Mouse (Mus musculus) hindbrain, embryonic 10.5 days (tissue): ENCODE results near the gene Zkscan3. TPM values are rescaled to one million over a fixed set of nuclear protein-coding genes. Genes with fewer than 3 reads are reported as not detected.
A peak's percentile ranks its signal among the peaks of the same experiment; 100 is the strongest.

Source experiments
- DNase-seq: peaks from one replicate; pipeline ENCODE4 v3.0.0-alpha.2; 2017; ENCODE audit warnings: low spot score
- H3K27ac ChIP-seq: fragments of 300-500 bp; sonication (generic); 2 replicates; pipeline ENCODE4 v1.5.1; 2016; ENCODE audit warnings: mild to moderate bottlenecking, moderate library complexity
- H3K27me3 ChIP-seq: fragments of 300-500 bp; sonication (generic); 2 replicates; pipeline ENCODE4 v1.6.1; 2016; ENCODE audit warnings: mild to moderate bottlenecking; ENCODE audit not compliant: poor library complexity, insufficient read depth, severe bottlenecking
- H3K36me3 ChIP-seq: fragments of 300-500 bp; sonication (generic); 2 replicates; pipeline ENCODE4 v1.6.1; 2016; ENCODE audit warnings: mild to moderate bottlenecking, moderate library complexity
- H3K4me1 ChIP-seq: fragments of 300-500 bp; sonication (generic); replicated peaks from 2 replicates; pipeline ENCODE4 v1.6.1; 2016; ENCODE audit warnings: mild to moderate bottlenecking
- H3K4me3 ChIP-seq: fragments of 300-500 bp; sonication (generic); 2 replicates; pipeline ENCODE4 v1.5.1; 2016; ENCODE audit warnings: mild to moderate bottlenecking, moderate library complexity
- H3K9me3 ChIP-seq: fragments of 300-500 bp; sonication (generic); 2 replicates; pipeline ENCODE4 v1.6.1; 2016; ENCODE audit warnings: mild to moderate bottlenecking, moderate library complexity
- WGBS: fragments of 180-500 bp; shearing (Covaris S2); methylation state at CpG from one replicate; pipeline ENCODE4 v1.1.7; 2016; 5-methylcytosine and 5-hydroxymethylcytosine counted together
- microRNA counts: library from miRNA; unstranded; fragments of <30 nt; microRNA quantifications from one replicate; lab custom pipeline; 2017
- polyA plus RNA-seq: library from polyadenylated mRNA; unstranded; fragments of >200 nt; fragmentation: Nextera tagmentation; extraction: Ambion mirVana; gene quantifications from 2 replicates; pipeline ENCODE4 v1.2.1, GENCODE M21; 2016

Zkscan3 gene
- polyA plus RNA-seq, 1 experiment from 2014 or later: 76.8 TPM

DNA sequence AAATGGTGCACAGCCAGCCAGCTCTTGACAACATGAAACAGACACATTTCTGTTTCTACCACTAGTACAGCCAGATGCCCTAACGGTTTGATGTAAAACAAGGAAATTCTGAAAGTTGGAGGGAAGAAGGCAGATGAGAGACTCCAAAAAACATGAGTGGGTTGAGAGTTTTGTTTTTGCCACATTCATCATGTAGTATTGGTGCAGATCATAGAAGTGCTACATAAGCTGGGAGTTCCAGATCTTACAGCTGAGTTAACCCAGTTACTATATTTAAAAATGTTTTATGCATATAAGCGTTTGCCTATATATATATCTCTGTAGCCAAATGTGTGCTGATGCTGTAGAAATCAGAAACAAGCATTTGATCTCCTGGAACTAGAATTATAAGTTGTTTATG, 29.9 kb downstream of the Zkscan3 start:
- Histone ChIP-seq H3K9me3 (no peaks in the 10 kb centered on the region), H3K36me3 (peaks cover 47% of the 10 kb centered on the region), H3K4me1 (no peaks in the 10 kb centered on the region), H3K4me3 (no peak overlapping the region), H3K27me3 (no peaks in the 10 kb centered on the region), H3K27ac (no peak overlapping the region)
- DNase-seq: no peak
- WGBS: 92% methylated on average over 2 of the region's 2 CpGs

DNA sequence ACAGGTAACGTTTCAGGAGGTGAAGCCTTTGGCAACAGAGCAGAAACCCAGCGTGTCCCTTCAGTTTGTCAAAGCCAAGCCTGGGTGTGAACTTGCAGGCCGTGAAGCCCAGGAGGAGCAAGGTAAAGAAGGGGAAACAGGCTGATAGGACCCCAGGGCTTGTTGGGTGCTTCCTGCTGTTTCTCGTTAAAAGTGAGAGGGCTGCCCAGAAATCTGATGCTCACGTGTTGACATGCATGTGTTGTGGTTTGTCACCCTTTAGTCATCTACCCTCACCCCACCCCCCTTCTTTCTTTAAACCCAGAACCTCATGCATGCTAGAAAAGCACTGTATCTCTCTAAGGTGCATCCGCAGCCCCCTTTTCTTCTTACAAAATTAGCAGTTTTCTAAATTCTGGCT, 35.9 kb downstream of the Zkscan3 start:
- Histone ChIP-seq H3K4me1 (peaks cover 19% of the 10 kb centered on the region), H3K4me3 (no peak overlapping the region), H3K27ac (no peak overlapping the region), H3K27me3 (no peaks in the 10 kb centered on the region), H3K36me3 (peaks cover 69% of the 10 kb centered on the region), H3K9me3 (no peaks in the 10 kb centered on the region)
- WGBS: 67% methylated on average over 6 of the region's 6 CpGs
- no peak for DNase-seq

DNA sequence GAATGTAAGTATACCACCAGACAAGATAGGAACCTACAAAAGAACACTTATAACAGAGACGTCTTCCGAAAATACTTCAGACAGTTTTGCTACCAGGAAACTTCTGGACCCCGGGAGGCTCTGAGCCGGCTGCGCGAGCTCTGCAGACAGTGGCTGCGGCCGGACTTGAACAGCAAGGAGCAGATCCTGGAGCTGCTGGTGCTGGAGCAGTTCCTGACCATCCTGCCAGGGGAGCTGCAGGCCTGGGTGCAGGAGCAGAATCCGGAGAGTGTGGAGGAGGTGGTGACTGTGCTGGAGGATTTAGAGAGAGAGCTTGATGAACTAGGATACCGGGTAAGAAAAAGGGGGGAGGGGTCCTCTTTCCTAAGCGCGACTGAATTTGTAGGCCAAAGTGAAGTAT, 38.8 kb downstream of the Zkscan3 start:
- Histone ChIP-seq H3K27me3 (no peaks in the 10 kb centered on the region), H3K4me1 (peaks cover 19% of the 10 kb centered on the region), H3K9me3 (no peaks in the 10 kb centered on the region), H3K27ac (no peak overlapping the region), H3K36me3 (peaks cover 40% of the 10 kb centered on the region), H3K4me3 (peak overlapping the region; percentile 69)
- DNase-seq: peak; percentile 3
- WGBS: 71% methylated on average over 12 of the region's 12 CpGs

DNA sequence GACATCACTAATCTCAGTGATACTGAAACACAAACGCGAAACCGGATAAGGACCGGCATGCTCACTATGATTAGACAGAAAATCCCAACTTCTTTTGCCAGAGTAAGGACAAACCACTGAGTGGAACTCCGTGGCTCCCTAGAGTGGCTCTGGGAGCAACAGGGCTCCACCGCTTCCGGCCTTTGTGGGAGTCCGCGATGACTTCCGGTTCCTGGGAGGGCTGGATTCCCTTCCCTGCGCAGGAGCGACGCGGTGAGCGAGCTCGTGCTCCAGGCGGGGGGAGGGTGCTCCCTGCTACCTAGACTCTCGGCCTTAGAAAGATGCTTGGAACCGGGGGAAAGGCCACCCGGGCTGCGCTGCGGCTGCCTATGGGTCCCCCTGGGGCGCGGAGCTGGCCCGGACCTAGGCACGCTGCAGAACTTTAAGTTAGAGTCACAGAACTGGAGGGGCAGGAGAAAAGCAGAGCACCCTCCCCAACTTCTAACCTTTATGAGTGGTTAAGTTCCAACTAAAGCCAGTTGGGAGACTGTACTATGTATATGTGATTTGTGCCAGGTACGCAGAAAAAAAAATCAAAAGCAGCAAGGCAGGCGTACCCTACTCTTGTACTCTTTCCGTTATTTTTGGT, 39.8 kb downstream of the Zkscan3 start, which contains the start of gene Zscan12:
Zscan12 (plus strand) TSS at position 200 of the 628 bp plus-strand sequence.
- H3K9me3 ChIP-seq: no peaks in the 10 kb centered on the region
- under 1% methylated on average over 29 of the region's 29 CpGs for WGBS
- peaks cover 19% of the 10 kb centered on the region for H3K4me1 ChIP-seq
- peak within 1 kb of the TSS; percentile 69 for H3K4me3 ChIP-seq
- H3K27ac ChIP-seq: peak within 1 kb of the TSS; percentile 94
- peaks cover 30% of the 10 kb centered on the region for H3K36me3 ChIP-seq
- H3K27me3 ChIP-seq: no peaks in the 10 kb centered on the region
- DNase-seq: peak; percentile 92

DNA sequence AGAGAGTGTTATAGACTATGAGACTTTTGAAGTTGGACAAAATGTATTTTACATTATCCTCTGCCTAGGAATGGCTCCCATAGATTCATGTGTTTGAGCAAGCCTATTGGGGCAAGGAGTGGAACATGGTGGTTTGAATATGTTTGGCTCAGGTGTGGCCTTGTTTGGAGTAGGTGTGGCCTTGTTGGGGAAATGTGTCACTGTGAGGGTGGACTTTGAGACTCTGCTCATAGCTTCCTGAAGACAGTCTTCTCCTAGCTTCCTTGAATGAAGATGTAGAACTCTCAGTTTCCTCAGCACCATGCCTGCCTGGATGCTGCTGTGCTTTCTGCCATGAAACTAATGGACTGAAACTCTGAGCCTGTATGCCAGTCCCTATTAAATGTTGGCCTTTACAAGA, 52.0 kb downstream of the Zkscan3 start:
- Histone ChIP-seq H3K27me3 (no peaks in the 10 kb centered on the region), H3K4me3 (no peak overlapping the region), H3K9me3 (no peaks in the 10 kb centered on the region), H3K27ac (no peak overlapping the region), H3K36me3 (no peaks in the 10 kb centered on the region), H3K4me1 (no peaks in the 10 kb centered on the region)
- no peak for DNase-seq

DNA sequence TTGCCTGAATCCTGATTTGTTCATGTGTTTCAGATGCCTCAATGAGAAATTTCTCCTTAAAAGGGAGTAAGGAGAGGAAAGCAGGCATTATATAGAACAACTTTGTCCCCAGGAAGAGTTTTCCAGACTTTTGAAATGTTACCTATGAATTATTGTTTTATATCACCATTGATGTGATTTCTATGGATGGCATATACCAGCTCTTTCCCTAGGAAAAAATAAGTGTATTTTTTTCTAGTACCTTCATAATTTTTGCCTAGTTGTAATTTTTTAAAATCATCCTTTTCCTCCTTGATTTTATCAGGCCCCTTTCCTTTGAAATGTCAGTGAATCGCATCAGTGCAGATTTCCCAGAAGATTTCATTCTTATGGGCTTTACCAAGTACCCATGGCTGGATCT, 55.9 kb downstream of the Zkscan3 start, which contains the start of gene Olfr1367:
Olfr1367 (plus strand) TSS at position 301 of the 400 bp plus-strand sequence.
- H3K4me3 ChIP-seq: no peak within 1 kb of the TSS
- no peak within 1 kb of the TSS for H3K27ac ChIP-seq
- H3K9me3 ChIP-seq: no peaks in the 10 kb centered on the region
- 91% methylated on average over 1 of the region's 1 CpGs for WGBS
- DNase-seq: no peak
- no peaks in the 10 kb centered on the region for H3K36me3 ChIP-seq
- no peaks in the 10 kb centered on the region for H3K4me1 ChIP-seq
- no peaks in the 10 kb centered on the region for H3K27me3 ChIP-seq

MicroRNA genes within 50 kb of the gene (microRNA counts, 519-probe panel; counts per million panel counts)
- microRNA mmu-miR-1896 (lab: Ali Mortazavi, UCI): 1,778 counts per million, percentile 78 among the panel's probes with 10 or more counts

Other genes starting within 250 kb of the Zkscan3 start
- gene Trim27, start 223.3 kb downstream of the Zkscan3 start, polyA plus RNA-seq: 157 and 163 TPM in 2 replicates
- gene Gpx5, start 110.0 kb downstream of the Zkscan3 start, polyA plus RNA-seq: not detected in 2 replicates
- gene Gpx6, start 90.6 kb downstream of the Zkscan3 start, polyA plus RNA-seq: 0.12 TPM in 1 of 2 replicates, not detected in the other
- gene Olfr1367, start 55.8 kb downstream of the Zkscan3 start, polyA plus RNA-seq: not detected in 2 replicates
- gene Zscan12, start 39.9 kb downstream of the Zkscan3 start, polyA plus RNA-seq: 16.9 and 20.2 TPM in 2 replicates
- gene Pgbd1, start 38.3 kb upstream of the Zkscan3 start, polyA plus RNA-seq: 4.3 and 5.5 TPM in 2 replicates
- 20.6 and 23.6 TPM in 2 replicates for gene Zscan26, start 51.0 kb upstream of the Zkscan3 start, polyA plus RNA-seq
- gene Nkapl, start 65.8 kb upstream of the Zkscan3 start, polyA plus RNA-seq: 2.0 and 2.5 TPM in 2 replicates
- 4.2 and 4.4 TPM in 2 replicates for gene Zkscan4, start 76.2 kb upstream of the Zkscan3 start, polyA plus RNA-seq
- 1.7 TPM in 1 of 2 replicates, not detected in the other for gene Gm10065, start 76.7 kb upstream of the Zkscan3 start, polyA plus RNA-seq
- 0.16 and 0.39 TPM in 2 replicates for gene AK157302, start 92.5 kb upstream of the Zkscan3 start, polyA plus RNA-seq
- gene Gm11273, start 98.7 kb upstream of the Zkscan3 start, polyA plus RNA-seq: 5.3 and 6.4 TPM in 2 replicates
- 5.0 and 6.7 TPM in 2 replicates for gene Zkscan8, start 128.4 kb upstream of the Zkscan3 start, polyA plus RNA-seq
- 0.29 TPM in 1 of 2 replicates, not detected in the other for gene Olfr1366, start 140.1 kb upstream of the Zkscan3 start, polyA plus RNA-seq
- not detected in 2 replicates for gene Olfr1535, start 157.1 kb upstream of the Zkscan3 start, polyA plus RNA-seq
- gene Olfr1364, start 179.0 kb upstream of the Zkscan3 start, polyA plus RNA-seq: not detected in 2 replicates
- gene Olfr1362, start 211.3 kb upstream of the Zkscan3 start, polyA plus RNA-seq: not detected in 2 replicates
- not detected in 2 replicates for gene Olfr11, start 239.8 kb upstream of the Zkscan3 start, polyA plus RNA-seq